ENCODE assay signal across 7 mouse cellular contexts in the genomic region with DNA sequence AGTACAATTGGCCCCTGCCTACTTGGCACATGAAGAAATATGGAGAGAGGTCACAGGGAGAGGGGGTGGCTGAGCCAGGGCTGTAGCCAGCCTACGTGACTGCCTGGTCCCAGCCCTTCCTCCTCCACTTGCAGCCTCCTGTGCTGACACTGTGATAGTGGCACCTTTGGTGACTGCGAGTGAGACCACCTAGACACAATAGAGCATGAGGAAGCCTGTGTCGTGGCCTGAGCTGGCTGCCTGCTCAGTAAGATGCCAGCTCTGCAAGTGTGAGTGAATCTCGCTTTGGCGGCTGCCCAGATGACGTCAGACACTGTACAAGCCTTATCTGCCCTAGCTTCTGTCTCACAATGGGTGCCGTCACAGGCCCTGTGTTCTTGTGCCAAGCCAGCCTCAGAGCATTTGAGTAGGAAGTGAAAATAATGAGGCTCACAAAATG. TPM values are rescaled to one million over a fixed set of nuclear protein-coding genes. Genes with fewer than 3 reads are reported as not detected.
DNase-seq lines count a peak whose midpoint lies in the region; ATAC-seq lines count a peak whose summit lies in the region.

No protein-coding gene starts in this region.

- no peak overlapping the region for H3K4me3 ChIP-seq in intestine, embryonic 16.5 days (ENCODE audit: low read length)
- H3K4me3 ChIP-seq in stomach, embryonic 15.5 days (replicated peaks), result no peak overlapping the region

- peak; percentile 69 for ATAC-seq in intestine, embryonic 16.5 days
- peak; percentile 97 for ATAC-seq in megakaryocyte-erythroid progenitor cell, adult 5-6 weeks (replicated peaks; ENCODE audit: low FRiP score, low TSS enrichment, poor library complexity, severe bottlenecking)
- ATAC-seq in stomach, embryonic 15.5 days (ENCODE audit: insufficient read depth, low FRiP score, low read depth), result peak; percentile 47; the same call in 1 of the 2 replicates

- H3K4me2 ChIP-seq in intestine, embryonic 16.5 days (ENCODE audit: low read depth, low read length), result no peak overlapping the region
- no peak overlapping the region for H3K4me2 ChIP-seq in stomach, embryonic 15.5 days

- H3K27ac ChIP-seq in intestine, embryonic 16.5 days (ENCODE audit: low read length), result no peak overlapping the region
- H3K27ac ChIP-seq in stomach, embryonic 15.5 days, result no peak overlapping the region

- H3K36me3 ChIP-seq in intestine, embryonic 16.5 days (ENCODE audit: control insufficient read depth, insufficient read depth, low read length), result no peaks in the 10 kb centered on the region
- no peaks in the 10 kb centered on the region for H3K36me3 ChIP-seq in stomach, embryonic 15.5 days

- no peaks in the 10 kb centered on the region for H3K9me3 ChIP-seq in intestine, embryonic 16.5 days (ENCODE audit: control insufficient read depth, low read length)
- no peaks in the 10 kb centered on the region for H3K9me3 ChIP-seq in stomach, embryonic 15.5 days

- no peak overlapping the region for H3K9ac ChIP-seq in intestine, embryonic 16.5 days (ENCODE audit: low read depth, low read length)
- no peak overlapping the region for H3K9ac ChIP-seq in stomach, embryonic 15.5 days

- no peaks in the 10 kb centered on the region for H3K4me1 ChIP-seq in intestine, embryonic 16.5 days (ENCODE audit: control insufficient read depth, insufficient read depth, low read length)
- peaks cover 4% of the 10 kb centered on the region; the same call in 1 of the 2 replicates for H3K4me1 ChIP-seq in stomach, embryonic 15.5 days

- peak; percentile 96 for DNase-seq in adrenal gland, adult 8-10 months
- DNase-seq in cerebellum, adult 11-12 months, result peak; percentile 81
- DNase-seq in gastrocnemius, adult 8-10 months (ENCODE audit: low spot score in 2 of 2), result peak; percentile 44 to 48
- DNase-seq in left cerebral cortex, adult 9 months (ENCODE audit: low spot score in 2 of 2), result peak; percentile 67 to 87

- H3K27me3 ChIP-seq in intestine, embryonic 16.5 days (replicated peaks; ENCODE audit: control insufficient read depth, insufficient read depth, low read length), result no peaks in the 10 kb centered on the region
- no peaks in the 10 kb centered on the region for H3K27me3 ChIP-seq in stomach, embryonic 15.5 days (replicated peaks)

- 77% methylated on average over 7 of the region's 7 CpGs for WGBS in intestine, embryonic 16.5 days
- 69% methylated on average over 7 of the region's 7 CpGs for WGBS in stomach, embryonic 15.5 days

RNA-seq across cellular contexts. Expression of gene Olfml2a, which starts 18.5 kb away (rescaled TPM):
- total RNA-seq in adrenal gland, adult 8-10 months (2022), result 10 to 100 TPM in 2 of 4 experiments, 1 to 10 TPM in 2; 6.9 to 18.9 (median 12.6) TPM
- 1 to 10 TPM; 3.1 to 4.6 (median 3.3) TPM for total RNA-seq in gastrocnemius, adult 8-10 months (2022)
- polyA plus RNA-seq in intestine, embryonic 16.5 days (2015; fragmentation: Nextera tagmentation; extraction: Ambion mirVana), result 1.8 and 2.1 TPM in 2 replicates
- total RNA-seq in megakaryocyte-erythroid progenitor cell, adult 5-6 weeks (2014; fragmentation: Nextera tagmentation), result 0.42 TPM in 1 of 2 replicates, not detected in the other
- not detected in 2 replicates for total RNA-seq in megakaryocyte-erythroid progenitor cell, adult 5-6 weeks (2017)
- polyA plus RNA-seq in stomach, embryonic 15.5 days (2015; fragmentation: Nextera tagmentation; extraction: Ambion mirVana), result 3.5 TPM in 2 replicates

RNA-seq across cellular contexts. Expression of gene Nr6a1, which starts 22.8 kb away (rescaled TPM):
- total RNA-seq in adrenal gland, adult 8-10 months (2022), result 10 to 100 TPM in 2 of 4 experiments, 1 to 10 TPM in 2; 6.6 to 15.8 (median 9.7) TPM
- 1 to 10 TPM; 4.5 to 7.1 (median 5.3) TPM for total RNA-seq in gastrocnemius, adult 8-10 months (2022)
- 1.4 and 1.7 TPM in 2 replicates for polyA plus RNA-seq in intestine, embryonic 16.5 days (2015; fragmentation: Nextera tagmentation; extraction: Ambion mirVana)
- 0.32 and 6.0 TPM in 2 replicates for total RNA-seq in megakaryocyte-erythroid progenitor cell, adult 5-6 weeks (2014; fragmentation: Nextera tagmentation)
- total RNA-seq in megakaryocyte-erythroid progenitor cell, adult 5-6 weeks (2017), result 6.8 and 35.8 TPM in 2 replicates
- 1.5 and 2.3 TPM in 2 replicates for polyA plus RNA-seq in stomach, embryonic 15.5 days (2015; fragmentation: Nextera tagmentation; extraction: Ambion mirVana)

RNA-seq across cellular contexts. Expression of gene Wdr38, which starts 47.0 kb away (rescaled TPM):
- total RNA-seq in adrenal gland, adult 8-10 months (2022), result 1 to 10 TPM in 1 of 4 experiments, under 1 TPM in 3; 0.38 to 1.3 (median 0.64) TPM
- under 1 TPM in 1 of 4 experiments, not detected in 3; 0.21 TPM for total RNA-seq in gastrocnemius, adult 8-10 months (2022)
- 1.4 and 1.7 TPM in 2 replicates for polyA plus RNA-seq in intestine, embryonic 16.5 days (2015; fragmentation: Nextera tagmentation; extraction: Ambion mirVana)
- total RNA-seq in megakaryocyte-erythroid progenitor cell, adult 5-6 weeks (2014; fragmentation: Nextera tagmentation), result 0.89 and 1.4 TPM in 2 replicates
- 0.27 TPM in 1 of 2 replicates, not detected in the other for total RNA-seq in megakaryocyte-erythroid progenitor cell, adult 5-6 weeks (2017)
- polyA plus RNA-seq in stomach, embryonic 15.5 days (2015; fragmentation: Nextera tagmentation; extraction: Ambion mirVana), result 1.6 and 1.9 TPM in 2 replicates

RNA-seq across cellular contexts. Expression of gene Arpc5l, which starts 54.8 kb away (rescaled TPM):
- total RNA-seq in adrenal gland, adult 8-10 months (2022), result 10 to 100 TPM; 86.2 to 93.4 (median 87.6) TPM
- total RNA-seq in gastrocnemius, adult 8-10 months (2022), result 100 to 1,000 TPM; 120 to 151 (median 137) TPM
- 84.0 and 92.7 TPM in 2 replicates for polyA plus RNA-seq in intestine, embryonic 16.5 days (2015; fragmentation: Nextera tagmentation; extraction: Ambion mirVana)
- 56.6 and 77.5 TPM in 2 replicates for total RNA-seq in megakaryocyte-erythroid progenitor cell, adult 5-6 weeks (2014; fragmentation: Nextera tagmentation)
- 39.5 and 52.9 TPM in 2 replicates for total RNA-seq in megakaryocyte-erythroid progenitor cell, adult 5-6 weeks (2017)
- 119 and 127 TPM in 2 replicates for polyA plus RNA-seq in stomach, embryonic 15.5 days (2015; fragmentation: Nextera tagmentation; extraction: Ambion mirVana)

RNA-seq across cellular contexts. Expression of gene Rpl35, which starts 55.1 kb away (rescaled TPM):
- 100 to 1,000 TPM; 431 to 487 (median 461) TPM for total RNA-seq in adrenal gland, adult 8-10 months (2022)
- 100 to 1,000 TPM; 298 to 385 (median 322) TPM for total RNA-seq in gastrocnemius, adult 8-10 months (2022)
- polyA plus RNA-seq in intestine, embryonic 16.5 days (2015; fragmentation: Nextera tagmentation; extraction: Ambion mirVana), result 800 and 859 TPM in 2 replicates
- total RNA-seq in megakaryocyte-erythroid progenitor cell, adult 5-6 weeks (2014; fragmentation: Nextera tagmentation), result 1,595 and 1,825 TPM in 2 replicates
- total RNA-seq in megakaryocyte-erythroid progenitor cell, adult 5-6 weeks (2017), result 1,385 and 1,766 TPM in 2 replicates
- polyA plus RNA-seq in stomach, embryonic 15.5 days (2015; fragmentation: Nextera tagmentation; extraction: Ambion mirVana), result 861 and 916 TPM in 2 replicates

Comparison
In these comparisons a context has a peak if more than half of its experiments do, and no peak if none do; other contexts are left out.
1. DNase-seq: peak in every context shown above with its lines; median percentile 96 in adrenal gland, adult 8-10 months; 81 in cerebellum, adult 11-12 months; 77 in left cerebral cortex, adult 9 months; 46 in gastrocnemius, adult 8-10 months.
2. ATAC-seq: peak in every context shown above with its lines; median percentile 97 in megakaryocyte-erythroid progenitor cell, adult 5-6 weeks; 69 in intestine, embryonic 16.5 days; 47 in stomach, embryonic 15.5 days.